Mouse (Mus musculus): ENCODE data around the gene Arhgdib. TPM values are rescaled to one million over a fixed set of nuclear protein-coding genes. Genes with fewer than 3 reads are reported as not detected.

Gene Arhgdib
- polyA plus RNA-seq, 1 experiment = 644 TPM

- DNase-seq = no peak
- WGBS = 72% methylated on average over 3 of the region's 3 CpGs
- TF ChIP-seq POLR2A (IDR thresholded peaks at IDR 0.05; ENCODE audit: control insufficient read depth, extremely low read depth, insufficient read depth, low read length, poor library complexity) = no peak
- TF ChIP-seq CTCF (IDR thresholded peaks at IDR 0.05; ENCODE audit: borderline replicate concordance, control insufficient read depth, extremely low read depth, insufficient read depth, low read length, poor library complexity) = no peak
- H3K27ac ChIP-seq (ENCODE audit: control insufficient read depth, insufficient read depth, low read length) = no peak overlapping the region
- no peak overlapping the region for H3K4me3 ChIP-seq (ENCODE audit: control insufficient read depth, insufficient read depth, low read length)
- peaks cover 39% of the 10 kb centered on the region for H3K36me3 ChIP-seq (ENCODE audit: control insufficient read depth, insufficient read depth, low read length)
- H3K4me1 ChIP-seq (replicated peaks; ENCODE audit: control insufficient read depth, insufficient read depth, low read length) = peaks cover 36% of the 10 kb centered on the region
- no peaks in the 10 kb centered on the region for H3K27me3 ChIP-seq (ENCODE audit: control insufficient read depth, insufficient read depth, low read length)
These were observed 4.6 kb downstream of the Arhgdib start for GRCm38 (mm10) chr6:136937117-136937516.

GRCm38 (mm10) chr6:136936361-136936760 is 5.3 kb downstream of the Arhgdib start:
- WGBS = 88% methylated on average over 9 of the region's 9 CpGs
- no peak overlapping the region for H3K4me3 ChIP-seq (ENCODE audit: control insufficient read depth, insufficient read depth, low read length)
- H3K4me1 ChIP-seq (replicated peaks; ENCODE audit: control insufficient read depth, insufficient read depth, low read length) = peaks cover 44% of the 10 kb centered on the region
- H3K27me3 ChIP-seq (ENCODE audit: control insufficient read depth, insufficient read depth, low read length) = no peaks in the 10 kb centered on the region
- no peak for DNase-seq
- 0 out of 2 replicates have a peak overlapping the region, but pooled peaks have one; percentile 15 for H3K27ac ChIP-seq (ENCODE audit: control insufficient read depth, insufficient read depth, low read length)
- TF ChIP-seq POLR2A (IDR thresholded peaks at IDR 0.05; ENCODE audit: control insufficient read depth, extremely low read depth, insufficient read depth, low read length, poor library complexity) (no peak), CTCF (IDR thresholded peaks at IDR 0.05; ENCODE audit: borderline replicate concordance, control insufficient read depth, extremely low read depth, insufficient read depth, low read length, poor library complexity) (no peak)
- H3K36me3 ChIP-seq (ENCODE audit: control insufficient read depth, insufficient read depth, low read length) = peaks cover 46% of the 10 kb centered on the region

GRCm38 (mm10) chr6:136935233-136935632 is 6.5 kb downstream of the Arhgdib start:
- DNase-seq = no peak

GRCm38 (mm10) chr6:136934068-136934467 is 7.6 kb downstream of the Arhgdib start:
- peaks cover 60% of the 10 kb centered on the region for H3K36me3 ChIP-seq (ENCODE audit: control insufficient read depth, insufficient read depth, low read length)
- no peak for DNase-seq

More at GRCm38 (mm10) chr6:136935233-136935632, 6.5 kb downstream of the Arhgdib start:
- TF ChIP-seq CTCF (IDR thresholded peaks at IDR 0.05; ENCODE audit: borderline replicate concordance, control insufficient read depth, extremely low read depth, insufficient read depth, low read length, poor library complexity) = no peak
- TF ChIP-seq POLR2A (IDR thresholded peaks at IDR 0.05; ENCODE audit: control insufficient read depth, extremely low read depth, insufficient read depth, low read length, poor library complexity) = no peak
- Histone ChIP-seq H3K27me3 (ENCODE audit: control insufficient read depth, insufficient read depth, low read length) (no peaks in the 10 kb centered on the region), H3K27ac (ENCODE audit: control insufficient read depth, insufficient read depth, low read length) (no peak overlapping the region), H3K36me3 (ENCODE audit: control insufficient read depth, insufficient read depth, low read length) (peaks cover 52% of the 10 kb centered on the region), H3K4me1 (replicated peaks; ENCODE audit: control insufficient read depth, insufficient read depth, low read length) (peaks cover 50% of the 10 kb centered on the region), H3K4me3 (ENCODE audit: control insufficient read depth, insufficient read depth, low read length) (no peak overlapping the region)
- WGBS = 55% methylated on average over 3 of the region's 3 CpGs

GRCm38 (mm10) chr6:136931246-136931645 is 10.5 kb downstream of the Arhgdib start:
- Histone ChIP-seq H3K4me3 (ENCODE audit: control insufficient read depth, insufficient read depth, low read length) (no peak overlapping the region), H3K27me3 (ENCODE audit: control insufficient read depth, insufficient read depth, low read length) (no peaks in the 10 kb centered on the region), H3K4me1 (replicated peaks; ENCODE audit: control insufficient read depth, insufficient read depth, low read length) (peaks cover 33% of the 10 kb centered on the region), H3K36me3 (ENCODE audit: control insufficient read depth, insufficient read depth, low read length) (peaks cover 84% of the 10 kb centered on the region), H3K27ac (ENCODE audit: control insufficient read depth, insufficient read depth, low read length) (peak overlapping the region; percentile 91)
- 58% methylated on average over 13 of the region's 13 CpGs for WGBS
- no peak for DNase-seq
- TF ChIP-seq POLR2A (IDR thresholded peaks at IDR 0.05; ENCODE audit: control insufficient read depth, extremely low read depth, insufficient read depth, low read length, poor library complexity) (no peak), CTCF (IDR thresholded peaks at IDR 0.05; ENCODE audit: borderline replicate concordance, control insufficient read depth, extremely low read depth, insufficient read depth, low read length, poor library complexity) (no peak)

More at GRCm38 (mm10) chr6:136934068-136934467, 7.6 kb downstream of the Arhgdib start:
- Histone ChIP-seq H3K27me3 (ENCODE audit: control insufficient read depth, insufficient read depth, low read length) (no peaks in the 10 kb centered on the region), H3K4me3 (ENCODE audit: control insufficient read depth, insufficient read depth, low read length) (no peak overlapping the region), H3K27ac (ENCODE audit: control insufficient read depth, insufficient read depth, low read length) (no peak overlapping the region), H3K4me1 (replicated peaks; ENCODE audit: control insufficient read depth, insufficient read depth, low read length) (peaks cover 50% of the 10 kb centered on the region)
- TF ChIP-seq CTCF (IDR thresholded peaks at IDR 0.05; ENCODE audit: borderline replicate concordance, control insufficient read depth, extremely low read depth, insufficient read depth, low read length, poor library complexity) = no peak
- 94% methylated on average over 7 of the region's 7 CpGs for WGBS

GRCm38 (mm10) chr6:136930677-136931076 is 11.0 kb downstream of the Arhgdib start:
- Histone ChIP-seq H3K4me1 (replicated peaks; ENCODE audit: control insufficient read depth, insufficient read depth, low read length) (peaks cover 30% of the 10 kb centered on the region), H3K27ac (ENCODE audit: control insufficient read depth, insufficient read depth, low read length) (peak overlapping the region; percentile 91), H3K36me3 (ENCODE audit: control insufficient read depth, insufficient read depth, low read length) (peaks cover 84% of the 10 kb centered on the region), H3K4me3 (ENCODE audit: control insufficient read depth, insufficient read depth, low read length) (no peak overlapping the region), H3K27me3 (ENCODE audit: control insufficient read depth, insufficient read depth, low read length) (no peaks in the 10 kb centered on the region)
- TF ChIP-seq POLR2A (IDR thresholded peaks at IDR 0.05; ENCODE audit: control insufficient read depth, extremely low read depth, insufficient read depth, low read length, poor library complexity) = 0 out of 2 replicates have a peak, but pooled peaks have one; percentile 29
- 0 out of 2 replicates have a peak, but pooled peaks have one; percentile 17 for TF ChIP-seq CTCF (IDR thresholded peaks at IDR 0.05; ENCODE audit: borderline replicate concordance, control insufficient read depth, extremely low read depth, insufficient read depth, low read length, poor library complexity)
- DNase-seq = peak; percentile 86
- WGBS = 3% methylated on average over 12 of the region's 12 CpGs

GRCm38 (mm10) chr6:136927626-136928025 is 14.1 kb downstream of the Arhgdib start:
- Histone ChIP-seq H3K36me3 (ENCODE audit: control insufficient read depth, insufficient read depth, low read length) (peaks cover 89% of the 10 kb centered on the region), H3K27me3 (ENCODE audit: control insufficient read depth, insufficient read depth, low read length) (no peaks in the 10 kb centered on the region), H3K27ac (ENCODE audit: control insufficient read depth, insufficient read depth, low read length) (no peak overlapping the region), H3K4me1 (replicated peaks; ENCODE audit: control insufficient read depth, insufficient read depth, low read length) (peaks cover 16% of the 10 kb centered on the region), H3K4me3 (ENCODE audit: control insufficient read depth, insufficient read depth, low read length) (no peak overlapping the region)
- 100% methylated on average over 1 of the region's 1 CpGs for WGBS
- TF ChIP-seq CTCF (IDR thresholded peaks at IDR 0.05; ENCODE audit: borderline replicate concordance, control insufficient read depth, extremely low read depth, insufficient read depth, low read length, poor library complexity) (no peak), POLR2A (IDR thresholded peaks at IDR 0.05; ENCODE audit: control insufficient read depth, extremely low read depth, insufficient read depth, low read length, poor library complexity) (no peak)
- DNase-seq = no peak
